Mouse (Mus musculus): ENCODE measurements at regions not wholly inside any gene's neighbourhood (a gene's known extent, or its start where the extent isn't known, plus 50 kb on each side); places are given as distances from the start of the nearest gene placed in this dataset.

GRCm38 (mm10) chr15:62397009-62397408, 1448.0 kb downstream of the Gsdmc2 start:
- no peak for DNase-seq

GRCm38 (mm10) chr15:62395377-62395776, 1449.6 kb downstream of the Gsdmc2 start:
- no peak for DNase-seq

- DNase-seq: no peak
Observed at GRCm38 (mm10) chr15:62393416-62393815, 1451.6 kb downstream of the Gsdmc2 start.

GRCm38 (mm10) chr15:62392839-62393238, 1452.1 kb downstream of the Gsdmc2 start:
- DNase-seq: no peak

GRCm38 (mm10) chr15:62392381-62392780, 1452.6 kb downstream of the Gsdmc2 start:
- peak; percentile 50 for DNase-seq

GRCm38 (mm10) chr15:62389431-62390105, 1455.4 kb downstream of the Gsdmc2 start:
- no peak for DNase-seq

GRCm38 (mm10) chr15:62382233-62382632, 1459.4 kb upstream of the A1bg start:
- no peak for DNase-seq

GRCm38 (mm10) chr15:62374641-62375040, 1451.8 kb upstream of the A1bg start:
- DNase-seq: no peak

- DNase-seq: no peak
Observed at GRCm38 (mm10) chr15:62361171-62361570, 1438.4 kb upstream of the A1bg start.

- DNase-seq: no peak
Observed at GRCm38 (mm10) chr15:62358338-62359239, 1435.8 kb upstream of the A1bg start.

- peak; percentile 64 for DNase-seq
Observed at GRCm38 (mm10) chr15:62353786-62354185, 1431.0 kb upstream of the A1bg start.

- no peak for DNase-seq
Observed at GRCm38 (mm10) chr15:62350862-62351757, 1428.3 kb upstream of the A1bg start.

GRCm38 (mm10) chr15:62349981-62350380, 1427.2 kb upstream of the A1bg start:
- no peak for DNase-seq

- DNase-seq: no peak
Observed at GRCm38 (mm10) chr15:62348956-62349355, 1426.1 kb upstream of the A1bg start.

- no peak for DNase-seq
Observed at GRCm38 (mm10) chr15:62347697-62348096, 1424.9 kb upstream of the A1bg start.

GRCm38 (mm10) chr15:62345893-62346292, 1423.1 kb upstream of the A1bg start:
- no peak for DNase-seq

GRCm38 (mm10) chr15:62336454-62337284, 1413.9 kb upstream of the A1bg start:
- no peak for DNase-seq

- no peak for DNase-seq
Observed at GRCm38 (mm10) chr15:62334256-62335009, 1411.6 kb upstream of the A1bg start.

GRCm38 (mm10) chr15:62332129-62332528, 1409.3 kb upstream of the A1bg start:
- no peak for DNase-seq

GRCm38 (mm10) chr15:62331138-62331800, 1408.5 kb upstream of the A1bg start:
- DNase-seq: no peak
